Mouse (Mus musculus): ENCODE measurements around the gene Acsl5.

The Acsl5 gene

DNA sequence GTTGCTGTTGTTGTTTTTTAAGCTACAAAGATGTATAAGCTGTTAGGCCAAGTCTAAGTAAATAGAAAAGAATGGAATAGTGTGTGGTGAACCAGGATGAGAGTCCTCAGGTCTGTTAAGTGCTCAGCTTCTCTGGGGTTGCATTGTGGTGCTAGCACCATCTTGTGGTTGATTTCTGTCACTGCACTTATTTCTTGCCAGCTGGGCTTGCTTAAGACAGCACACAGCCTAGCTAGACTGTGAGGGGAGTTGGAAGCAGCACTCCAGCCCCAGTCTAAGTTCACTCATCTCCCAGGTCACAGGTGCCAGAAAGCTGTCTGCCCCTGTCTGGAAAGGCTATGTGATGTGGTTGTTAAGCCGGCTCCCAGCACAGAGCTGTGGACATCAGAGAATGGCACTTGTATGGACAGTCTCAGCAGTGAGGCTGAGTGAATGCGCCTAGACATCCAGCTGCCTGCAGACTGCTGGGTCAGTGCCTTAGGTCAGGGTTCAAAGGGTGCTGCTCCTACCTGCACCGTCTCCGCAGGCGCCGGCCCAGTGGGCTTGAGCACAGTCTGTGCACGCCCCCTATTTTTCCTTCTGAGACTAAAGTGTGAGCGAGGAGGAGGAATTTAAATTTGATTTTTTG, 81.0 kb downstream of the Acsl5 start:
- 85% methylated on average over 8 of the region's 8 CpGs for WGBS

- 98% methylated on average over 1 of the region's 1 CpGs for WGBS
These were observed 84.1 kb downstream of the Acsl5 start for GRCm38 (mm10) chr19:55335881-55336280.

- 86% methylated on average over 12 of the region's 12 CpGs for WGBS
These were observed 84.7 kb downstream of the Acsl5 start for GRCm38 (mm10) chr19:55336441-55336840.

DNA sequence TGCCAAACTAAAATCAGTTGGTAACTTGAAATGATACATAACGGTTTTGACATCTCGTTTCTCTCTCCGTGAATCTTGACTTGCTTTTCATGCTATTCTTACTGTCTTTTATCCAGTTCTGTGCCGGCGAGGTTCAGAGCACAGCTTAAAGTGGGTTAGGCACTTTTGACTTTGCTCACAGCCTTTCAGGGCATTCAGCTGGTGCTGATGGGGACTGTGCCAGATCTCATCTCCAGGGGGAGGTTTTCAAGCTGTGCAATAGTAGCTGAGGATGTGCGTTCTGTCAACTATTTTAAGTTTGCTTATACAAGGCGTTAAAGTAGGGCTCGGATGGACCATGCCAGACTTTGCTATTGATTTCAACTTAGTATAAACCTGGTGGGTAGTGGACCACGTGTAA, 85.3 kb downstream of the Acsl5 start:
- WGBS, result 44% methylated on average over 9 of the region's 9 CpGs

DNA sequence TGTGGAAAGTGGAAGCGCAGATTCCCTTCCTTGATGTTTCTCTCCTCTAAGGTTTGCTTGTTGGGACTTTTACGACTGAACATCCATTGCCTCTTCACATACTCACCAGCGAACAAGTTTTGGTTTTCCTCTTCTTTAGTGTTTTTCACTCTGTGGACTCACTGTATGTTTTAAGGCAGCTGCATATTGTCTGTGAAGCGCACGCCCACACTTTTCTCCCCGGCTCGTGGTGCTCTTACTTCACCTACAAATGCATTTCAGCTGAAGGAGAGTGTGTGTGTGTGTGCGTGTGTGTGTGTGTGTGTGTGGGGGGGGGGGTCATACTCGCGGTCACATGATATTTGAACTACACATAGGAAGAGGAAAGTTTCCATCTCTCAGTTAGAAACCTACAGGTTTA, 85.9 kb downstream of the Acsl5 start:
- WGBS, result 69% methylated on average over 10 of the region's 10 CpGs

GRCm38 (mm10) chr19:55340521-55340920, 88.8 kb downstream of the Acsl5 start:
- WGBS, result 71% methylated on average over 6 of the region's 6 CpGs

DNA sequence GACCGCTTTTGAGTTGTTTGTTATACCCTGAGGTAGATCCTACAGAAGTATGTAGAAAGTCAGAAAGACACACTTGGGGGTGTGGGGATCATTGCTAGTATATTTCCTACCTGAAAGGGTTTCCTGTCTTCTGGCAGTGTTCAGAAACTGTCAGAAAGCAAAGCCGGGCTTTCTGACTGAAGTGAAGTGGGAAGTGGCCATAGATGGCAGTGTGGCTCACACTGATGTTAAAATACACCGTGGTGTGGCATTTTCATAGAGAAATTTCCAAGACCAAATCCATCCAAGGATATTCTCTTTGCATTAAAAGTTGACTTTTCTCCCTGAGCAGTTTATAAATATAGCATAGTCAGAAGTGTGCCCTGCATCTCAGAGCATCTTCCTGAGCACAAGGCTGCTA, 89.6 kb downstream of the Acsl5 start:
- 41% methylated on average over 3 of the region's 3 CpGs for whole genome bisulfite sequencing

GRCm38 (mm10) chr19:55342423-55342822, 90.7 kb downstream of the Acsl5 start:
- 94% methylated on average over 7 of the region's 7 CpGs for WGBS

DNA sequence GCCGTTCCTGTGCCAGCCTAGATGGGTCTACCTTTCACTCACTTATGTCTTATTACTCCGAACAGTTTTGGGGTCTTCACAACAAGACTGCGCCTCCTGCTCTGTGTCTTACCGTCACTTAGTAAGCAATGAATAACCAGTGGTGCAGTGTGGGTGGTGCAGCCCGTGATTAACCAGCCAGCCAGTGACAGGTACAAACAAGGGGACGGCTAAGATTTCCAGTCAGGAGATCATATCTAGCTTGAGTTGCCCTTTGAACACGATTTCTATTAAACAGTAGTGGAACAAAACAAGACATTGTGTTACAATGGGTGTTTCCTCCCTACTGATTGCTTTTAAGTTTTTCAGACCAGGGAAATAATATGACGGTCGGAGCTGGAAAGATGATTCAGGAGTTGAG, 91.5 kb downstream of the Acsl5 start:
- WGBS, result 85% methylated on average over 9 of the region's 9 CpGs

Measured in cerebral cortex, adult 2 months (tissue).